Mouse (Mus musculus): ENCODE measurements around the gene Nt5c3.

- no peak for TF ChIP-seq CTCF (IDR thresholded peaks at IDR 0.05; ENCODE audit: low read depth, low read length)
- TF ChIP-seq POLR2A (IDR thresholded peaks at IDR 0.05; ENCODE audit: extremely low read depth, insufficient read depth, low read length) = no peak
Measured at GRCm38 (mm10) chr6:56907973-56908372, 15.8 kb downstream of the Nt5c3 start.

Measured in liver, adult 2 months (tissue).